Mouse (Mus musculus): ENCODE data around the gene C130050O18Rik. TPM values are rescaled to one million over a fixed set of nuclear protein-coding genes. Genes with fewer than 3 reads are reported as not detected.

Gene C130050O18Rik
- 28.8 and 34.8 TPM in 2 replicates for total RNA-seq (2023)

GRCm38 (mm10) chr5:139404801-139405401, at the start of gene C130050O18Rik:
Gene C130050O18Rik, plus strand, starts transcription at chr5:139405280.

GRCm38 (mm10) chr5:139377468-139378270, 27.4 kb upstream of the C130050O18Rik start, which contains the start of gene Gpr146:
Gene Gpr146, plus strand, starts transcription at chr5:139377697.

GRCm38 (mm10) chr5:139423026-139423865, 18.2 kb downstream of the C130050O18Rik start, which contains the start of gene Gper1:
Gene Gper1, plus strand, starts transcription at chr5:139423151.

GRCm38 (mm10) chr5:139460384-139461067, 55.4 kb downstream of the C130050O18Rik start, which contains the start of gene 3110082I17Rik:
Gene 3110082I17Rik, minus strand, starts transcription at chr5:139460527.

Other genes starting within 250 kb of the C130050O18Rik start
- gene Sun1, start 204.6 kb upstream of the C130050O18Rik start, total RNA-seq (2023): 65.3 and 73.1 TPM in 2 replicates
- 30.7 and 43.7 TPM in 2 replicates for gene Get4, start 153.0 kb upstream of the C130050O18Rik start, total RNA-seq (2023)
- gene Adap1, start 79.7 kb upstream of the C130050O18Rik start, total RNA-seq (2023): 72.6 and 86.9 TPM in 2 replicates
- gene Cox19, start 53.9 kb upstream of the C130050O18Rik start, total RNA-seq (2023): 24.1 and 24.3 TPM in 2 replicates
- gene Cyp2w1, start 52.7 kb upstream of the C130050O18Rik start, total RNA-seq (2023): not detected in 2 replicates
- gene Gpr146, start 27.6 kb upstream of the C130050O18Rik start, total RNA-seq (2023): 6.5 and 8.9 TPM in 2 replicates
- gene Gper1, start 17.9 kb downstream of the C130050O18Rik start, total RNA-seq (2023): 0.45 and 0.60 TPM in 2 replicates
- 6.1 and 7.2 TPM in 2 replicates for gene 3110082I17Rik, start 55.2 kb downstream of the C130050O18Rik start, total RNA-seq (2023)
- 319 and 352 TPM in 2 replicates for gene Zfand2a, start 79.3 kb downstream of the C130050O18Rik start, total RNA-seq (2023)
- not detected in 2 replicates for gene Uncx, start 138.2 kb downstream of the C130050O18Rik start, total RNA-seq (2023)

Data from neutrophil, adult 65 days (primary cell).